Mouse (Mus musculus): ENCODE data around the gene Tpd52l1.

Tpd52l1 gene

DNA sequence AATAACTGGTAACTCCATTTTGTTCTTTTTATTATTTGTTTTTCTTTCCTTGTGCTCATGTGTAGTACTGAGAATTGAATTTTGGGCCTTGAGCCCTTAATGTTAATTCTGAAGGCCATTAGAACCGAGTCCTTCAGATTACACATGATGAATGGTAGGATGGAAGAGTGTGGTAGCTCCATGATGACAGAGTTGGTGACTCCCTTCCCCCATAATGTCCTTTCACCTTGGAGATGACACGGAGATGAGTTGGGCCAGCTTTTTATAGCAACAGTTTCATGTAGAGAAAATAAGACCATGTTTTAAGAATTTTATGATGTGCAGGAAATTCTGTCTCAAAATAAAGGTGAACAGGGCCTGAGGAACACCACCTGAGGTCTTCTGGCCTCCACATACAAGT, 94.7 kb downstream of the Tpd52l1 start:
- no peak for DNase-seq (ENCODE audit: extremely low read depth, low read depth, low spot score)

DNA sequence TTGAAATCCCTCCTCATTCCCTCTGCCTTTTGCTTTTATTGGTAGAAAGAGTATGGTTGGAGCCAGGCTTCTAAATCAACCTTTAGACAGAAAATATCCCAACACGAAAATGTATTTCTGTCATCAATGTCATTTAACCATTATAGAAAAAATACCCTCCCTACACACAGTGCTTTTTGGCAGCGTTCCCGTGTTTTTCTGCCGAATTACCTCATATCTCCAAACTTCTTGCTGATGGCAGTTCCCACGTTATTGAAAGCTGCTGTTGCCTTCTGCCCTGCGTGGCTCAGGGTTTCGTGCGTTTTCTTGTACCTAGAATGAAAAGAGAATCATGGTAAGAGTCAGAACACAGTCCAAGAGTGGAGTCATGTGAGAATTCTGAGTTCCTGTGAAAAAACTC, 99.4 kb downstream of the Tpd52l1 start:
- DNase-seq (ENCODE audit: extremely low read depth, low read depth, low spot score) = no peak

DNA sequence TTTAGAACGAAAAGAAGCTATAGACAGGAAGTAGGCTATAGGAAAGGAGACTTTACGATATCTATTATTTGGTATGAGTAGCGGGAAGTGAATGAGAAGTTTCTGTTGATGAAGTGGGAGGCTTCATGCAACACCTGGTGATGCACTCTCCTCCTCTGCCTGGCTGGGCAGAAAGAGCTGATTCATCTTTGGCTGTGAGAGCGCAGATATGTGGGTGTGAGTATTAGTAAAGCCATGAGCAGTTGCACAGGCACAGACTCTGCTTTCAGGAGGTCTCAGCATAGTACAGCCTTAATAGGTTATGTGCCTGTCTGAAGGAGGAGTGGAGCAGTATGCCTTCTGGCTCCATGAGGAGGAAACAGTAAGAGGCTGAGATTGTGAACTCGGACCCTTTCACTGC, 109.3 kb downstream of the Tpd52l1 start:
- no peak for DNase-seq (ENCODE audit: extremely low read depth, low read depth, low spot score)

DNA sequence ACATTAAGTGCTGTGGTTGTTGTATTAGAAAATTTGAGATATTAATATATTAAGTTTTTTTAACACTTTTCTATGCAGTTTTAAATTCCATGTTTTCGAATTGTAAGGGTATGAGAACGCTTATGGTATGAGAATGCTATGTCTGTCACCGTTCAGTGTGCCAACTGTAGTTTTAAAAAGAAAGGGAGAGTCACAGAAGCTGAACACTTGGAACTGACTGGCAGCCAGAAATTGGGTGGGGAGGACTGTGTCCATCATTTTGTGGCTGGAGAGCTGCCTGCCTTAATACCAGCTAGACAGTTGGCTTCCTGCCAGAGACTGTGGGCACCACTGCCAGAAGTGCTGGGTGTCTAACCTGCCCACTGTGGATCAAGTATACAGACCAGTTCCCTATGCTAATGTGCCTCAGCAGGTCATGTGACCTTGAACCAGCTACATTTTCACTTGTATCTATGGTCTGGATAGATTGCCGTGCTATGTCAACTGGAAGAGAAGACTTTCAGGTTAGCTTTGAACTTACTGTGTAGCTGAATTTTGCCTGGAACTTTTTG, 114.5 kb downstream of the Tpd52l1 start:
- DNase-seq (ENCODE audit: extremely low read depth, low read depth, low spot score) = no peak

DNA sequence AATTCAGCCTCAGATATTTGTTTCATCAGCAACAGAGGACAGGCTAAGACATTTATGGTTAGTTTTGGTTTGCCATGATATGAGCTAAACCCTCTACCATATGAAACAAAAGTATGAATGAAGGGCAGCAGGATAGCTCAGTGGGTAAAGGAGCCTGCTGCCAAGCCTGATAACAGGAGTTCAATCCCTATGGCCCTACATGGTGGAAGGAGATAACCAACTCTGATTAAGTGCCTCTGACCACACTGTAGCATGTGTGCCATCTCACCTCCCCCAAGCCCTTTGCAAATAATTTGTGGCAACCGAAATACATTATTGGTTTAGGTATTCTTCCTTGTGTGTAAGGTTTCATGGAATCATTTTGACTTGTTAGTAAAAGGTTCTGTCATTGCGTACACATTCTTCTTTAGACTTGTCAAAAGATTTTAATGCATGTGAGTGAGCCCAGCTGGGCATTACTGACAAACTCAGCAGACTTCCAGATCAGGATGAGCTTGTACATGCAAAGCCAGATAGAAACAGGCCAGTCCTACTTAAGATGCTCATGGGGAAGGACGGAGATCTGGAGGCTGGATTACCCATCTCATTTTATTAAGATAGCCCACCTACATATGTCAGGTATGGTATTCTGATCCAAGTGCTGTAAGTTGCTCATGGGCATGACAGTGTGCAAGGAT, 115.3 kb downstream of the Tpd52l1 start:
- DNase-seq (ENCODE audit: extremely low read depth, low read depth, low spot score) = no peak

DNA sequence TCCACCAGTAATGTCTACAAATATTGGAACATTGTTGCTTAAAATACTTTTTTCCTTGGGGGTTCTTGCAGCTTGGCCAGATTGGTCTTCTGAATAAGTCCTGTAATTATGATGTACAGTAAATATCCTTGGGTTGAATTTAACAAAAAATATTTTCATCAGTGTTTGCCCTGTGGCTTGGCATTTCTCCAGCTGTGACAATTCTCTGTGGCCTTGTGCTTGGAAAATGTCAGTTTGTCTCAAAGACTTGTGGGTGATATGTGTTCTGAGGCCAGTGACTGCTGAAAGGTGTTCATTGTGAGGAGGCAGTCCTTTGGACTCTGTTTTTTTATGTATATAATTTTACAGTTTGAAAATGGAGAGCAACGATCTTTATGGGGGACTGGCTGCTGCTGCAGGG, 116.3 kb downstream of the Tpd52l1 start:
- DNase-seq (ENCODE audit: extremely low read depth, low read depth, low spot score) = no peak

DNA sequence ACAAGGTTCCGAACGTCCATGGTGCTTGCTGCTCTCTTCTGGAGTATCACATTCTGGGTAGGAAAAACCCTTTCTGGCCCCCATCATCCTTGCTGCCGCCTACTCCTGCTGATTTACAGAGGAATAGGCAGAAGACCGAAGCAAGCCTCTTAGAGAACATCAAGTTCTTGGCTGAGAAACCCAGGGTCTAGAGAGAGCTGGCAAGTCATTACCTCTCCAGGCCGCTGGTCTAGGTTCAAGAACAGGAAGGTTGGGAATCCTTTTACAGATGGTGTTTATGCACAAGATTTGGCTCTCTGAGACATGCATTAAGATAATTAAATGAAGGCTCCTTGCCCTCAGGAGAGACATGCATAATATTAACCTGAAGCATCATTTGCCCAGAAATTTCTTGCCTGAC, 127.3 kb downstream of the Tpd52l1 start:
- DNase-seq (ENCODE audit: extremely low read depth, low read depth, low spot score) = no peak

DNA sequence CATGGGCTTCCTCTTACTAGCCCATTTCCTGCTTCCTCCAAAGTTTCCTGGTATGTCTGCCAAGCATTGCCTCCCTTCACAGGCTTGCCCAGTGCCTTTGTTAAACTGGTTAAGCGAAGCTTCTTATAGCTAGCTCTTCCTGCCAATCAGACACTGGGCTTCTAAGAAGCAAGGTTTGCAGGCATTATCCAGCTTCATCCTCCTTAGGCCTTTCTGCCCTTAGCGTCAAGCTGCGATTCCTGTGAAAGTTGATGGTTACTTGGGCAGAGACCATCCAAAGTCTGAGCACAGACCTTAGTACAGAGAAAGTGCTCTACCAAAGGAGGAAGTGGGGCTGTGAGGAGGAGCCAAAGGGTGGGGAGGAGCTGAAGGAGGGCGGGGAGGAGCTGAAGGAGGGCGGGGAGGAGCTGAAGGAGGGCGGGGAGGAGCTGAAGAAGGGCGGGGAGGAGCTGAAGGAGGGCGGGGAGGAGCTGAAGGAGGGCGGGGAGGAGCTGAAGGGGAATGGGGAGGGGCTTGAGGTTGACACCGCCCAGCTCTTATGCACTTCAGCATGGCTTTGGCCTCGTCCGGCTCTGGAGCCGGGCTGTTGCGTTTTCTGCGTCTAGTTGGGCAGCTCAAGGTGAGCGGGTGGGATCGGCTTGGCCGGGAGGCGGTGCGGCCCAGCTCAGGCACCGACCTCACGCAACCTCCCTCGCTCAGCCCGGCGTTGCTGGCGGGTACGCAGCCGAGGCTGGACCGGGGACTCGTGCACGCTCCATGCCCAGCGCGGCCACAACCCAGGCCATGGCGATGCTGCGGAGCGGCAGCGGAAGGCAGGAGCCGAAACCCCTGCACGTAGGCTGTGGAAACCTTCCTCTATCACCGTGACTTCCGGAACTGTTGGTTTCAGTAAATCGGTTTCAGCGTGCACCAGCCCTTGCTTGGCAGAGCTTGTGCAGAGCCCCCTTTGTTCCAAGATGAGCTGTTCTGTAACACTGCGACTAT, 132.6 kb downstream of the Tpd52l1 start, which contains the start of gene Hddc2:
Gene Hddc2 (plus strand): TSS at position 519 of the 984 bp plus-strand sequence.
- no peak for DNase-seq (ENCODE audit: extremely low read depth, low read depth, low spot score)

DNA sequence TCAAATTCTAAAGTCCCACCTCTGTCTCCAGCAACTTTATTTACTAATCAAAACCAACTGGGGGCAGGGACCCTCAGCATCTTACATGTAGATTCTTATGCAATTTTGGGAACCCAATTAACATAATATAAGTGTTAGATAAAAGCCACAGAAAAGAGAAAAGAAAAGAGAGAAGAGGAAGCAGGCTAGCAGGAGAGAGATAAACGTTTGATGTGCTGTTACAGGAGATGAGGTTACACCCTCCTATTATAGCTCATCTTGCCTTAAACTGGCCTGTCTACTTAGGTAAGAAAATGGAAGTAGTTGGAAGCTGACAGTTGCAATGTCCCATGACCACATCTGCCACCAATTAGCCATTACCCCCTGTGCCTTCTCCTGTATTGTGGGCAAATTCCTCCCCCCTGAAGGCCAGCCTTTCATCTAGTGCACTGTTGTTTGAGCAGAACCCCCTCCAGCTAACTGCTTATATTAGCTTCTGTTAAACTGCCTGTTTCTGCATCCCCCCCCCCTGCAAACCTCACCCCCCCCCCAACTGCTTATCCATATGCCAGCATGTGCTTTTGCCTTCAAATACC, 138.6 kb downstream of the Tpd52l1 start:
- DNase-seq (ENCODE audit: extremely low read depth, low read depth, low spot score) = no peak

DNA sequence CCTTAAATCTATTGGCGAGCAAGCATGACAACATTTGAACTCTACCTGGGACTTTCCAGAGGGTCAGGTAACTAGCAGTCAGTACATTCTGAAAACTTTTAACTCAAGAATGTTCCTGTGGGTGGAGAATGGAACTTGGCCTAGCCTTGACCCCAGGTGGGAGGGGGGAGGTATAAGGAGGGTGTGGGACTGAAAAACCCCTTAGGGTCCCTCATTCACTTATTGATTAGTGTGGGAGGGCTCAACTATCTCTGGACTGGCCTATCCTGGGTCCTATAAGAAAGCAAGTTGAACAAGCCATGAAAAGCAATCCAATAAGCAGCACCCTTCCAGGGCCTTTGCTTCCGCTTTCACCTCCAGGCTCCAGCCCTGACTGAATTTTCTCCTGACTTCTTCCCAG, 142.3 kb downstream of the Tpd52l1 start:
- no peak for DNase-seq (ENCODE audit: extremely low read depth, low read depth, low spot score)

DNA sequence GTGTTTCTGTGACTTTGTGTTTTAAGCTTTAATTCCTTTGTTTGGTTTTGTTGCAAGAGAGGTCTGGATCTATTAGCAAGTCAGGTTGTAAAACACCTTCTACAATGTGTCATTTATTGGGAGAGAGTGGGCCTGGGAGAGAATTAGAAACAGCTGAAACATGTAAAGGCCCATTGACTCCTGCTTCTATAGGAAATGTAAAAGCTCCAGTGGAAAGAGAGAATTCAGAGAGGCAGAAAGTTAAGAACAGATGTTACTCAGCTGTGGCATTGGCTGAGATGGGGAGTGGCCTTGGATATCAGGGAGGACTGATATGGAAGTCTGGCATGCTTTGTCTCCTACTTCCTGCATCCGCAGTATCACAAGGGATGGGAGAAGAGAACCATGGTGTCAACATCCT, 145.5 kb downstream of the Tpd52l1 start:
- no peak for DNase-seq (ENCODE audit: extremely low read depth, low read depth, low spot score)

DNA sequence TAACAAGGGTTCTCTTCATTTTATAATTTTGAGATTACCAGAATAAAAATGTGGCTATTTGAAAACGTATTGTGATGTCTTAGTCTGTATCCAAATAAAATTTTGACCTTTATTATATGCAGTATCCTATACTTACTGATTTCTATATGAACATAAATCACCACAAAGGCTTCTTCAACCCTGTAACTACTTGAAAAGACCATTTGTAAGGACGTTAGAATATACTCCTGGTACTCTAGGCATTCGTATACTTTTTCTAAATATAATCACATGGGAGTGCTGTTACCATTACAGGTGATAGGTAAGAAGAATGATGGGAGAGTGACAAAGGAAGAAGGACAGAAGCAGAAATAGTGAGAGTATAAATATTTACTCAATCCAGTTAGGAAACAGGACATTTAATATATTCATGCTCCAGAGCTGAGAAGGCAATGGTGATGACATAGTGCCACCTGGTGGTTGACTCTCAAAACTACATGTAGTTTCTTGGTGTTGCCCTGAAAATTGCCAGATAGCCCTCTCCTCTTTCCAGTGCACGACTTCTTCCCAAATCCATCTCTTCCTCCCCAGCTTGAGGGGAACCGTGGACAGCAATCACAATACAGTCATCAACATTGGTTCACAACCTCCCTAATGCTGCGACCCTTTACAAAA, 146.7 kb downstream of the Tpd52l1 start:
- DNase-seq (ENCODE audit: extremely low read depth, low read depth, low spot score) = no peak

DNA sequence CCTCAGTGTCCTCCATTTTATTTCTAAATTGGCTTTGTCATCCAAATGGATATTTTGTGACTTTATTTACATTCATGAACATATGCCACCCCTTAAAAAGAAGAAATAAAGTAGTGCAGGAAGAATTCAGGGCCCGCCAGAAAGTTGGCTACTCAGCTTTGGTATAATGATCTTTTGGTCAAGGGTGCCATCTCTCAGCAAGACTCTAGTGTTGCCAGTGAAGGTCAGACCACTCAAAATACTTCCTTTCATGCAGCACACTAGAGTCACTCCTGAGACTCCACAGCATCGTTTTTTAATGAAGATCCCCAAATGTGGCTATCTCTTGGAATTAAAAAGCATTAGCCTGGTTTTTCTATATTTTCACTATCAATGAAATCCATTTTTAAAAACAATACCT, 147.5 kb downstream of the Tpd52l1 start:
- no peak for DNase-seq (ENCODE audit: extremely low read depth, low read depth, low spot score)

DNA sequence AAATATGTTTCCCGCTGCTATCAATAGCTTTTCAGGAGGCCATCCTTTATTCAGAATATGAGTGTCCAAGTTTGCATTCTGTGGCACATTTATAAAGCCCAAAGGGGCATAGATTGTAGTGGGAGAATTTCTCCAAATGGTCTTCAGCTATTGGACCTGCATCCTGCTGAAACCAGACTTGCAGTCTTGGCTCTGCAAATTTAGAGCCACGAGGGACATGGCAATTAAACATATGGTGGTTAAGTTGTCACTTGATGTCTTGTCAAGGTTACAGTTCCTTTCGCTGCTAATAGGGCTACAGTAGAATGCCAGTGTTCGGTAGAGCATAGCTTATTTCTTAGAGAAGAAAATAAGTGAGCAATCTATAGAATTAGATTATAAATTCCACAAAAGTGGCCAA, 148.7 kb downstream of the Tpd52l1 start:
- no peak for DNase-seq (ENCODE audit: extremely low read depth, low read depth, low spot score)

DNA sequence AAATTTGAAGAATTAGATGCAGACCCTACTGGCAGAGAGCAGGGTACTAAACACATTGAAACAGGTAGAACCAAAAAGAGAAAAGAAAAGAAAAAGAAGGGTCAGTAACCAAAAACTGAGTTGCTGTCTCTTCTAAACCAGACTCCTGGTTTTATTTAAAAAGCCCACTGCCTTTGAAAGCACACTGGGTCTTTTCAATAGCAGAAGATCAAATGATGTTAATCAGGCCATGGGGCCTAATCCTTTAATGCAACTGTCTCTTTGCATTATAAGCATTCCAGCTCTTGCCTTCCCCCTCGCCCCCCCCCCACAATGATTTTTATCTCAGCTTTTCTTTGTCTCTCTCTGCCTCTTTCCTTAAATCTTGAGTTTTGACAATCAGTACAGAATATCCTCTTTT, 149.3 kb downstream of the Tpd52l1 start:
- DNase-seq (ENCODE audit: extremely low read depth, low read depth, low spot score) = no peak

DNA sequence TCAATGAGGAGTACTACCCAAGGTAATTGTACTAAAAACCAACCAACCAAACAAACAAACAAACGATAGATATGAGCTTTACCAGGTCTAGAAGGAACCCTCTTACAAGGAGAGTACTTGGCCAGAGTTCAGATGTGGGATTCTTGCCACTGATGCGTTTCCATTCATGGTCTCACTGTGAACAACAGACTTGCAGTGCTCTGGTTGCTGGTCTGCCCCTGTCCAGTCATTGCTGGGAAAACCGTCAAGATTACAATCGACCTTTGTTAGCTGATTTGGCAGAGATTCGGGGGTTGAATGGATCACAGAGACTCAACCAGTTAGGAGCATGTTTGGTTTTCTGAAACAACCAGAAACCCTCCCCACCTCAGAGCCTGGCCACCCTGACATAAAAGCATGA, 150.1 kb downstream of the Tpd52l1 start:
- no peak for DNase-seq (ENCODE audit: extremely low read depth, low read depth, low spot score)

DNA sequence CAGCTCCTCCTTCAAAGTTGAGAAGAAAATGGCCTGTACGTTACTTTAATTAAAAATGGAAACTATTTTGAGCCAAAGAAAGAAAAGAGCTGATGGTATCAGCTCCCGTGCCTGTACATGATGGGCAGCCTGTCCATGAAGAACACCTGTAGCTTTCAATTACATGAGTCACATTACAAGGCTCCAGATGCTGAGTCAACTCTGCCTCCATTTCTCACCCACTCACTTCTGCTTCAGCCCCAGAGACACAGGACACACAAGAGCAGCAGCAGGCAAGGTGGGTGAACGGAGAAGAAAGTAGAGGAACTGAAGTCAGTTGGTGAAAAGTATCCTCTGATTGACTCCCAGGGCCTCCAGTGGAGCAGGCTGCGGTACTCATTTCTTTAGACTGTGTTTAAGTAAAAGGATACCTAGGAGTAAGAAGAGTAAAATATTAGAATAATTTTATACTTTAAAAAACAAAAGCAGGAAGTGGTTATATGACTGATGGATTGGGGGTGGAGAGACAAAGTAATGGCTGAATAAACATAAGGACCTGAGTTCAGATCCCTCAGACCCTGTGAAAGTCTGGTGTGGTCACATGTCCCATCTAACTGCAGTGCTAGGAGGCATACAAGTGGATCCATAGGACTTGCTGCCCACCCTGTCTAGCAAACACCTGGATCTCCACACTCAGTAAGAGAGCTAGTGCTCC, 156.9 kb downstream of the Tpd52l1 start:
- DNase-seq (ENCODE audit: extremely low read depth, low read depth, low spot score) = no peak

DNA sequence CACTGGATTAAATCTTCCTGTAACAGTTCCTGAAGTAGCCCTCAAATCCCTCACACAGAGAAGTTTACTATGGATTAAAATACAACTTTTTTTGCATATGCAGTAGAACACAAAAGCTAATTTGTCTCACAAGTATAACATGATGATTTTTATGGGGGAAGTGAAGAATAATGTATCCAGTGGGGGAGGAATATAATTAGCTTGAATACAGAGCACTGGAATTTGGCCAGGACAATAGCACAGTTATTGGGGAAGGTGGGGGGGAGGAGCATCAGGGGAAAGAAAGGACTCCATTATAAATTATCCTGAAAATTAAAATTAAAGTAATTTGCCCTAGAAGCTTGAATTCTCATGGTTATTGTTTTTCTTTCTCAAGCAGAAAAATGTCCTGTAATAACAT, 158.0 kb downstream of the Tpd52l1 start:
- no peak for DNase-seq (ENCODE audit: extremely low read depth, low read depth, low spot score)

Data from fat pad, adult 2 months (tissue).